Mouse (Mus musculus) adipocyte (in vitro differentiated cells): Measurements from ENCODE around the gene Slc4a4.
A peak's percentile ranks its signal among the peaks of the same experiment; 100 is the strongest.

Experiments used
- DNase-seq: peaks from one replicate; pipeline ENCODE4 v3.0.0-alpha.2; 2016; ENCODE audit warnings: low spot score

Slc4a4 gene

GRCm38 (mm10) chr5:89000598-89000997 lies 114.0 kb downstream of the Slc4a4 start:
- DNase-seq, result no peak

- DNase-seq, result no peak
Observed at GRCm38 (mm10) chr5:89010116-89010515, 123.5 kb downstream of the Slc4a4 start.

GRCm38 (mm10) chr5:89012456-89012855 lies 125.8 kb downstream of the Slc4a4 start:
- no peak for DNase-seq

GRCm38 (mm10) chr5:89014782-89015181 lies 128.2 kb downstream of the Slc4a4 start:
- no peak for DNase-seq

- no peak for DNase-seq
Observed at GRCm38 (mm10) chr5:89015878-89016277, 129.3 kb downstream of the Slc4a4 start.

GRCm38 (mm10) chr5:89018537-89018936 lies 131.9 kb downstream of the Slc4a4 start:
- no peak for DNase-seq

GRCm38 (mm10) chr5:89024413-89024812 lies 137.8 kb downstream of the Slc4a4 start:
- no peak for DNase-seq

- DNase-seq, result no peak
Observed at GRCm38 (mm10) chr5:89027518-89028085, 141.0 kb downstream of the Slc4a4 start.

- peak; percentile 18 for DNase-seq
Observed at GRCm38 (mm10) chr5:89032647-89033046, 146.0 kb downstream of the Slc4a4 start.

GRCm38 (mm10) chr5:89033256-89033655 lies 146.6 kb downstream of the Slc4a4 start:
- DNase-seq, result peak; percentile 44

- DNase-seq, result no peak
Observed at GRCm38 (mm10) chr5:89036147-89036546, 149.5 kb downstream of the Slc4a4 start.

- DNase-seq, result no peak
Observed at GRCm38 (mm10) chr5:89040814-89041213, 154.2 kb downstream of the Slc4a4 start.

GRCm38 (mm10) chr5:89043846-89044245 lies 157.2 kb downstream of the Slc4a4 start:
- no peak for DNase-seq

GRCm38 (mm10) chr5:89044801-89045200 lies 158.2 kb downstream of the Slc4a4 start:
- DNase-seq, result no peak

GRCm38 (mm10) chr5:89051577-89051976 lies 165.0 kb downstream of the Slc4a4 start:
- DNase-seq, result no peak

- DNase-seq, result no peak
Observed at GRCm38 (mm10) chr5:89052230-89052629, 165.6 kb downstream of the Slc4a4 start.

GRCm38 (mm10) chr5:89055656-89056055 lies 169.0 kb downstream of the Slc4a4 start:
- DNase-seq, result no peak

- no peak for DNase-seq
Observed at GRCm38 (mm10) chr5:89056370-89056769, 169.8 kb downstream of the Slc4a4 start.

GRCm38 (mm10) chr5:89061097-89061496 lies 174.5 kb downstream of the Slc4a4 start:
- DNase-seq, result no peak

GRCm38 (mm10) chr5:89062286-89062685 lies 175.7 kb downstream of the Slc4a4 start:
- no peak for DNase-seq

GRCm38 (mm10) chr5:89067111-89067510 lies 180.5 kb downstream of the Slc4a4 start:
- DNase-seq, result no peak

- no peak for DNase-seq
Observed at GRCm38 (mm10) chr5:89068072-89068471, 181.5 kb downstream of the Slc4a4 start.

- DNase-seq, result no peak
Observed at GRCm38 (mm10) chr5:89070051-89070450, 183.4 kb downstream of the Slc4a4 start.

GRCm38 (mm10) chr5:89071957-89072356 lies 185.3 kb downstream of the Slc4a4 start:
- no peak for DNase-seq

GRCm38 (mm10) chr5:89077711-89078110 lies 191.1 kb downstream of the Slc4a4 start:
- no peak for DNase-seq
